Mouse (Mus musculus): ENCODE measurements around the gene Ank2.
"Not testable (repeated sequence)": the region's sequence is repeated elsewhere in the genome, so short reads cannot be mapped to it uniquely, and the experiment has no call there.

The Ank2 gene

GRCm38 (mm10) chr3:127362611-127363393 lies 136.3 kb downstream of the Ank2 start:
- DNase-seq (ENCODE audit: inconsistent age in 2 of 2, low spot score in 1 of 2), result no peak

GRCm38 (mm10) chr3:127361846-127362245 lies 137.3 kb downstream of the Ank2 start:
- no peak for DNase-seq (ENCODE audit: inconsistent age in 2 of 2, low spot score in 1 of 2)

GRCm38 (mm10) chr3:127361384-127361783 lies 137.8 kb downstream of the Ank2 start:
- no peak for DNase-seq (ENCODE audit: inconsistent age in 2 of 2, low spot score in 1 of 2)

GRCm38 (mm10) chr3:127355252-127355651 lies 143.9 kb downstream of the Ank2 start:
- DNase-seq (ENCODE audit: inconsistent age in 2 of 2, low spot score in 1 of 2), result peak in 1 of 2 experiments; percentile 35

GRCm38 (mm10) chr3:127350602-127351362 lies 148.4 kb downstream of the Ank2 start:
- DNase-seq (ENCODE audit: inconsistent age in 2 of 2, low spot score in 1 of 2), result no peak

- peak; percentile 24 to 62 for DNase-seq (ENCODE audit: inconsistent age in 2 of 2, low spot score in 1 of 2)
These were observed 150.2 kb downstream of the Ank2 start for GRCm38 (mm10) chr3:127348926-127349325.

- DNase-seq (ENCODE audit: inconsistent age in 2 of 2, low spot score in 1 of 2), result no peak
These were observed 153.2 kb downstream of the Ank2 start for GRCm38 (mm10) chr3:127345860-127346459.

GRCm38 (mm10) chr3:127341300-127341699 lies 157.8 kb downstream of the Ank2 start:
- DNase-seq (ENCODE audit: inconsistent age in 2 of 2, low spot score in 1 of 2), result no peak

- DNase-seq (ENCODE audit: inconsistent age in 2 of 2, low spot score in 1 of 2), result no peak
These were observed 164.3 kb downstream of the Ank2 start for GRCm38 (mm10) chr3:127334876-127335275.

GRCm38 (mm10) chr3:127331562-127331961 lies 167.6 kb downstream of the Ank2 start:
- no peak for DNase-seq (ENCODE audit: inconsistent age in 2 of 2, low spot score in 1 of 2)

- DNase-seq (ENCODE audit: inconsistent age in 2 of 2, low spot score in 1 of 2), result no peak
These were observed 172.8 kb downstream of the Ank2 start for GRCm38 (mm10) chr3:127326355-127326754.

- DNase-seq (ENCODE audit: inconsistent age in 2 of 2, low spot score in 1 of 2), result peak in 1 of 2 experiments; percentile 86
These were observed 176.3 kb downstream of the Ank2 start for GRCm38 (mm10) chr3:127322870-127323269.

GRCm38 (mm10) chr3:127321645-127322044 lies 177.5 kb downstream of the Ank2 start:
- DNase-seq (ENCODE audit: inconsistent age in 2 of 2, low spot score in 1 of 2), result no peak

- not testable (repeated sequence) for DNase-seq (ENCODE audit: inconsistent age in 2 of 2, low spot score in 1 of 2)
These were observed 178.1 kb downstream of the Ank2 start for GRCm38 (mm10) chr3:127321031-127321430.

GRCm38 (mm10) chr3:127320311-127320710 lies 178.8 kb downstream of the Ank2 start:
- DNase-seq (ENCODE audit: inconsistent age in 2 of 2, low spot score in 1 of 2), result no peak

- no peak for DNase-seq (ENCODE audit: inconsistent age in 2 of 2, low spot score in 1 of 2)
These were observed 181.5 kb downstream of the Ank2 start for GRCm38 (mm10) chr3:127317641-127318040.

- DNase-seq (ENCODE audit: inconsistent age in 2 of 2, low spot score in 1 of 2), result no peak
These were observed 182.4 kb downstream of the Ank2 start for GRCm38 (mm10) chr3:127316717-127317116.

GRCm38 (mm10) chr3:127311521-127311920 lies 187.6 kb downstream of the Ank2 start:
- DNase-seq (ENCODE audit: inconsistent age in 2 of 2, low spot score in 1 of 2), result no peak

GRCm38 (mm10) chr3:127310079-127310478 lies 189.1 kb downstream of the Ank2 start:
- no peak for DNase-seq (ENCODE audit: inconsistent age in 2 of 2, low spot score in 1 of 2)

- DNase-seq (ENCODE audit: inconsistent age in 2 of 2, low spot score in 1 of 2), result no peak
These were observed 195.1 kb downstream of the Ank2 start for GRCm38 (mm10) chr3:127303957-127304553.

- no peak for DNase-seq (ENCODE audit: inconsistent age in 2 of 2, low spot score in 1 of 2)
These were observed 196.1 kb downstream of the Ank2 start for GRCm38 (mm10) chr3:127303041-127303440.
